Mouse (Mus musculus) forebrain, embryonic 10.5 days (tissue): ENCODE measurements around the gene Atp5g1. TPM values are rescaled to one million over a fixed set of nuclear protein-coding genes. Genes with fewer than 3 reads are reported as not detected.
A peak's percentile ranks its signal among the peaks of the same experiment; 100 is the strongest.

Source experiments
- DNase-seq: peaks from one replicate; pipeline ENCODE4 v3.0.0-alpha.2; 2017; ENCODE audit warnings: low spot score; ENCODE audit errors: extremely low spot score
- H3K27ac ChIP-seq: fragments of 300-500 bp; sonication (generic); 2 replicates; pipeline ENCODE4 v1.5.1; 2016; ENCODE audit warnings: mild to moderate bottlenecking
- H3K27me3 ChIP-seq: fragments of 300-500 bp; sonication (generic); 2 replicates; pipeline ENCODE4 v1.6.1; 2016; ENCODE audit warnings: mild to moderate bottlenecking; ENCODE audit not compliant: poor library complexity, severe bottlenecking
- H3K36me3 ChIP-seq: fragments of 300-500 bp; sonication (generic); replicated peaks from 2 replicates; pipeline ENCODE4 v1.6.1; 2016; ENCODE audit warnings: mild to moderate bottlenecking, moderate library complexity
- H3K4me1 ChIP-seq: fragments of 300-500 bp; sonication (generic); 2 replicates; pipeline ENCODE4 v1.6.1; 2016
- H3K4me3 ChIP-seq: fragments of 300-500 bp; sonication (generic); 2 replicates; pipeline ENCODE4 v1.5.1; 2016; ENCODE audit warnings: mild to moderate bottlenecking, moderate library complexity
- H3K9me3 ChIP-seq: fragments of 300-500 bp; sonication (generic); 2 replicates; pipeline ENCODE4 v1.6.1; 2016; ENCODE audit warnings: mild to moderate bottlenecking, moderate library complexity
- WGBS: fragments of 180-500 bp; shearing (Covaris S2); methylation state at CpG from one replicate; pipeline ENCODE4 v1.1.7; 2016; 5-methylcytosine and 5-hydroxymethylcytosine counted together
- polyA plus RNA-seq: library from polyadenylated mRNA; unstranded; fragments of >200 nt; fragmentation: Nextera tagmentation; extraction: Ambion mirVana; gene quantifications from 2 replicates; pipeline ENCODE4 v1.2.1, GENCODE M21; 2016

Atp5g1 gene
- polyA plus RNA-seq, 1 experiment from 2014 or later: 557 TPM

GRCm38 (mm10) chr11:96034596-96035052 lies 40.8 kb downstream of the Atp5g1 start, which contains the start of gene Snf8:
Snf8 (plus strand) TSS chr11:96034885.
- Histone ChIP-seq H3K4me1 (peaks cover 21% of the 10 kb centered on the region), H3K9me3 (no peaks in the 10 kb centered on the region), H3K27ac (peak within 1 kb of the TSS; percentile 88), H3K27me3 (peaks cover under 1% of the 10 kb centered on the region; the same call in 1 of the 2 replicates), H3K36me3 (peaks cover 23% of the 10 kb centered on the region), H3K4me3 (peak within 1 kb of the TSS; percentile 86)
- under 1% methylated on average over 29 of the region's 29 CpGs for WGBS
- peak; percentile 94 for DNase-seq

- no peak for DNase-seq
- Histone ChIP-seq H3K4me1 (peaks cover 21% of the 10 kb centered on the region), H3K36me3 (peaks cover 19% of the 10 kb centered on the region), H3K9me3 (no peaks in the 10 kb centered on the region), H3K27ac (peak overlapping the region; percentile 88), H3K27me3 (peaks cover 5% of the 10 kb centered on the region; the same call in 1 of the 2 replicates), H3K4me3 (peak overlapping the region; percentile 86)
- WGBS: 54% methylated on average over 8 of the region's 8 CpGs
These were observed 41.4 kb downstream of the Atp5g1 start for GRCm38 (mm10) chr11:96034116-96034515.

- Histone ChIP-seq H3K4me1 (peaks cover 21% of the 10 kb centered on the region), H3K27ac (no peak overlapping the region), H3K36me3 (peaks cover 13% of the 10 kb centered on the region), H3K27me3 (peaks cover 10% of the 10 kb centered on the region; the same call in 1 of the 2 replicates), H3K4me3 (no peak overlapping the region), H3K9me3 (no peaks in the 10 kb centered on the region)
- 95% methylated on average over 3 of the region's 3 CpGs for WGBS
- DNase-seq: no peak
These were observed 42.2 kb downstream of the Atp5g1 start for GRCm38 (mm10) chr11:96033264-96033663.

GRCm38 (mm10) chr11:96031701-96032100 lies 43.8 kb downstream of the Atp5g1 start:
- H3K36me3 ChIP-seq: peaks cover 3% of the 10 kb centered on the region; the same call in 1 of the 2 replicates
- H3K4me3 ChIP-seq: no peak overlapping the region
- peaks cover 10% of the 10 kb centered on the region; the same call in 1 of the 2 replicates for H3K27me3 ChIP-seq
- no peak overlapping the region for H3K27ac ChIP-seq
- whole genome bisulfite sequencing: 88% methylated on average over 2 of the region's 2 CpGs
- DNase-seq: no peak
- H3K4me1 ChIP-seq: peaks cover 21% of the 10 kb centered on the region
- H3K9me3 ChIP-seq: no peaks in the 10 kb centered on the region

GRCm38 (mm10) chr11:96030571-96030970 lies 44.9 kb downstream of the Atp5g1 start:
- Histone ChIP-seq H3K9me3 (no peaks in the 10 kb centered on the region), H3K27ac (no peak overlapping the region), H3K4me1 (peaks cover 13% of the 10 kb centered on the region), H3K27me3 (peaks cover 10% of the 10 kb centered on the region; the same call in 1 of the 2 replicates), H3K36me3 (no peaks in the 10 kb centered on the region), H3K4me3 (no peak overlapping the region)
- 98% methylated on average over 3 of the region's 3 CpGs for WGBS
- no peak for DNase-seq

GRCm38 (mm10) chr11:96028130-96028529 lies 47.3 kb downstream of the Atp5g1 start:
- Histone ChIP-seq H3K36me3 (no peaks in the 10 kb centered on the region), H3K27ac (no peak overlapping the region), H3K27me3 (peaks cover 10% of the 10 kb centered on the region; the same call in 1 of the 2 replicates), H3K4me1 (no peaks in the 10 kb centered on the region), H3K4me3 (no peak overlapping the region), H3K9me3 (no peaks in the 10 kb centered on the region)
- DNase-seq: no peak
- WGBS: 66% methylated on average over 5 of the region's 5 CpGs

- Histone ChIP-seq H3K36me3 (no peaks in the 10 kb centered on the region), H3K9me3 (no peaks in the 10 kb centered on the region), H3K4me1 (peaks cover 23% of the 10 kb centered on the region), H3K4me3 (no peak overlapping the region), H3K27ac (no peak overlapping the region), H3K27me3 (no peaks in the 10 kb centered on the region)
- DNase-seq: no peak
- 80% methylated on average over 4 of the region's 4 CpGs for WGBS
These were observed 54.8 kb downstream of the Atp5g1 start for GRCm38 (mm10) chr11:96020622-96021021.

Other genes starting within 250 kb of the Atp5g1 start
- 6.7 and 7.3 TPM in 2 replicates for gene Gngt2, start 238.5 kb downstream of the Atp5g1 start, polyA plus RNA-seq
- 2.3 and 4.6 TPM in 2 replicates for gene Abi3, start 233.2 kb downstream of the Atp5g1 start, polyA plus RNA-seq
- not detected in 2 replicates for gene B4galnt2, start 160.8 kb downstream of the Atp5g1 start, polyA plus RNA-seq
- gene Igf2bp1, start 69.7 kb downstream of the Atp5g1 start, polyA plus RNA-seq: 198 and 200 TPM in 2 replicates
- 0.25 TPM in 1 of 2 replicates, not detected in the other for gene Gip, start 51.1 kb downstream of the Atp5g1 start, polyA plus RNA-seq
- 107 and 109 TPM in 2 replicates for gene Snf8, start 40.8 kb downstream of the Atp5g1 start, polyA plus RNA-seq
- 27.5 TPM in 2 replicates for gene Ube2z, start 10.3 kb downstream of the Atp5g1 start, polyA plus RNA-seq
- not detected in 2 replicates for gene Calcoco2, start 36.3 kb upstream of the Atp5g1 start, polyA plus RNA-seq
- not detected in 2 replicates for gene Ttll6, start 58.1 kb upstream of the Atp5g1 start, polyA plus RNA-seq
- not detected in 2 replicates for gene Hoxb13, start 118.6 kb upstream of the Atp5g1 start, polyA plus RNA-seq
- not detected in 2 replicates for gene Hoxb9, start 195.8 kb upstream of the Atp5g1 start, polyA plus RNA-seq
- gene Hoxb8, start 206.2 kb upstream of the Atp5g1 start, polyA plus RNA-seq: not detected in 2 replicates
- gene Hoxb7, start 211.0 kb upstream of the Atp5g1 start, polyA plus RNA-seq: not detected in 2 replicates
- gene Hoxb6, start 216.8 kb upstream of the Atp5g1 start, polyA plus RNA-seq: not detected in 2 replicates
- not detected in 2 replicates for gene Hoxb5, start 227.7 kb upstream of the Atp5g1 start, polyA plus RNA-seq
- gene Hoxb4, start 242.6 kb upstream of the Atp5g1 start, polyA plus RNA-seq: not detected in 2 replicates
- not detected in 2 replicates for gene Hoxb3, start 247.7 kb upstream of the Atp5g1 start, polyA plus RNA-seq